Mouse (Mus musculus) left cerebral cortex, postnatal 4 days (tissue): Measurements from ENCODE around the gene Entpd1. TPM values are rescaled to one million over a fixed set of nuclear protein-coding genes. Genes with fewer than 3 reads are reported as not detected.

Experiments
- DNase-seq: peaks from one replicate; pipeline ENCODE4 v3.0.0-alpha.2; 2022
- intact Hi-C: fragments of 180-260 bp; cut with DNase I; formaldehyde crosslinking; loops from one replicate; pipeline ENCODE4 v1.15.1; 2025
- total RNA-seq, 2 experiments: library from RNA; stranded (reverse); gene quantifications; 2 replicates each; pipeline ENCODE4 v1.2.3; 2021

Entpd1 gene
- total RNA-seq, 2 experiments from 2014 or later: 11.3 to 12.3 TPM

GRCm38 (mm10) chr19:40719439-40720105 lies 107.4 kb downstream of the Entpd1 start:
- no peak for DNase-seq
- intact Hi-C loops: loop anchor here (5.0 kb wide), 1 partner anchor 107 kb away; the partner anchor contains the start of genes Entpd1 and Tctn3

- intact Hi-C loops: loop anchor here (5.0 kb wide), 1 partner anchor 108 kb away; the partner anchor contains the start of genes Entpd1 and Tctn3
- DNase-seq: no peak
These were observed 108.2 kb downstream of the Entpd1 start for GRCm38 (mm10) chr19:40720381-40720780.

GRCm38 (mm10) chr19:40722137-40723038 lies 110.2 kb downstream of the Entpd1 start:
- intact Hi-C loops: loop anchor here (5.0 kb wide), 1 partner anchor 110 kb away; the partner anchor contains the start of genes Entpd1 and Tctn3
- peak; percentile 53 for DNase-seq

- intact Hi-C loops: loop anchor here (5.0 kb wide), 1 partner anchor 111 kb away; the partner anchor contains the start of genes Entpd1 and Tctn3
These were observed 111.3 kb downstream of the Entpd1 start for GRCm38 (mm10) chr19:40723516-40723915.

DNA sequence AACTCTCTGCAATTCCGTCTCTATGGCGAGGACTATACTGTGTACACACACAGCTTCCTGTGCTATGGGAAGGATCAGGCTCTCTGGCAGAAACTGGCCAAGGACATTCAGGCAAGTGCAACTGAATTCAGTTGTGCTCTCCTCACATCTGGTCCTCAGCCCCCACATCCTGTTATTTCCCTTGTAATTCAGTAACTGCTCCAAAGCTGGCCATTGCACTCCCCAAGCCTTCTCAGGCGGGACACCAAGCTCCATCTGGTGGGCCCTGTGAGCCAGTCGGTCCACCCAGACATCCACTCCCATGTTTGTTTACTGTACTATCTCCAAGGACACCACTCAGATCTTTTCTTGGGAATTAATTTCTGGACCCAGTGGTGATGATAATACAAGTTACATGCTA lies 114.0 kb downstream of the Entpd1 start:
- intact Hi-C loops: no loop called here
- no peak for DNase-seq

More at GRCm38 (mm10) chr19:40723516-40723915, 111.3 kb downstream of the Entpd1 start:
- no peak for DNase-seq

GRCm38 (mm10) chr19:40726614-40727013 lies 114.4 kb downstream of the Entpd1 start:
- no peak for DNase-seq

GRCm38 (mm10) chr19:40728213-40728612 lies 116.0 kb downstream of the Entpd1 start:
- intact Hi-C loops: no loop called here
- DNase-seq: no peak

More at GRCm38 (mm10) chr19:40726614-40727013, 114.4 kb downstream of the Entpd1 start:
- intact Hi-C loops: no loop called here

GRCm38 (mm10) chr19:40728732-40729420 lies 116.7 kb downstream of the Entpd1 start:
- intact Hi-C loops: no loop called here
- no peak for DNase-seq

GRCm38 (mm10) chr19:40733409-40733808 lies 121.2 kb downstream of the Entpd1 start:
- intact Hi-C loops: no loop called here
- no peak for DNase-seq

- no peak for DNase-seq
- intact Hi-C loops: no loop called here
These were observed 121.7 kb downstream of the Entpd1 start for GRCm38 (mm10) chr19:40733849-40734248.

DNA sequence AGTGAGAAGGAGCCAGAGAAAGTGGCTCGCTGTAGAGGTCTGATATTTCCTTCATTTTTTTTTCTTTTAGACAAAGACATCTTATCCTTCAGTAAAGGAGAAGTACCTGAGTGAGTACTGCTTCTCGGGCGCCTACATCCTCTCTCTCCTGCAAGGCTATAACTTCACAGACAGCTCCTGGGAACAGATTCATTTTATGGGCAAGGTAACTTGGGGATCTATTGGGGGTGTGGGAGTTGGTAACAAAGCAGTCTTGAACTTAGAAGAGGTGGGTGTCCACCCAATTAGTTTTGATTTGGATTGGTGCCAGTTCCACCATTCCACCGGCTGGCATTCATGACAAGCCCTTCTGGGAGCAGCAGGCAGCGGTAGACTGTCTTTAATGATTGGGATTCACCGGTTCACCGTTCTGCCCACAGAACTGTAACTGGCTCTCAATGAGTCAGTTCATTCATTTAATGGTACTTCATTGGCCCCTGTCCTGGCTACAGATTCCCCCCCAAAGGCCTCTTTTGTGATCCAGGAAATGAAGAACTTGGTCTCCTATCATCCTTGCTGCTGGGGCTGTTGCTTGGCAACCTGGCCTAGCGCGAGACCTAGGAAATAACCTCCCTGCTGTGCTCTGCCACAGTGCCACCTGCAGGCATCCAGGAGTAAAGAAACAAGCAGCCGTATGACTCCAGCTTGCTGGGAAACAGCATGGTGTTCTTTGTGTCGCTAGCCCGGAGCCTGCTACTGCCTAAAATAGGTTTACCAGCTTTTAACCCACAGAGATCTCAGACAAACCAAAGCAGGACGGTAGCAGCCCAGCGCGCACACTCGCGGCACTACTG lies 124.7 kb downstream of the Entpd1 start:
- DNase-seq: peak; percentile 87
- intact Hi-C loops: no loop called here

DNA sequence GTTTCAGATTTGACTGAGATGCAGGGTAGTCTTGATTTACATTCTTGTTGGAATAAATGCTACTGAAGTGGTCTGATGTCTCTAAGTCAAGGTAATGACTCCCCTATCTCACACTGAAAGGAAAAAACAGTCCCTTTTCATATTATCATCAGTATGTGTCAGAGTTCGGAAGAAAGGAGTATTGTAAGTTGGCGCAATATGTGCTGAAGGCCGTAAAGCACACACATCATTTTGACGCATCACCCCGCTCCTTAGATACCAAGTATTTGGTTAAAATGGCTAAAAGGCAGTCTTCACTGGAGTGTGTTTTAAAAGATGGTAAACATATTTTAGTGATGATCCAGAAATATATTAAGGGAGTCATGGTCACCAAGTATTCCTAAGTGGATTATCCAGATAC lies 125.4 kb downstream of the Entpd1 start:
- intact Hi-C loops: no loop called here
- no peak for DNase-seq

DNA sequence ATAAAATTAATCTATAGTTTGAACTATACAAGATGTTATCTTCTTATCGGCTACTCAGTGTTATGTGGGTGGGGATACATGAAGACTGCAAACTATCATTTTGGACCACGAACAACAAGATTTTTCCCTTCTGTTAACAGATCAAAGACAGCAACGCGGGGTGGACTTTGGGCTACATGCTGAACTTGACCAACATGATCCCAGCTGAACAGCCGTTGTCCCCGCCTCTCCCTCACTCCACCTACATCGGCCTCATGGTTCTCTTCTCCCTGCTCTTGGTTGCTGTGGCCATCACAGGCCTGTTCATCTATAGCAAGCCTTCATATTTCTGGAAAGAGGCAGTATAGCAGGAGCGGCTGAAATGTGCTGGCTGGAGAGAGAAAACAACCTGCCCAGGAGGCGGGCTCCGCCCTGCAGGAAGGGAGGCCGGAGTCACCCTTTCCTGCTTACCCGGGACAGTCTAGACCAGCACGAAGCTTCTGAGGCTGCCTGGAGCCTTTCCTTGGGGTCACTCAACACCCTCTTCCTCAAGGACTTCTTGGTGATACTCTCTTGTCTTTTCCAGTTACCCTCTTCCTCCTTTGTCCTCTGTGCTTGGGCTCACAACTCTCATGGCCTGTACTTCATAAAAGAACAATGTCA lies 126.6 kb downstream of the Entpd1 start:
- DNase-seq: no peak
- intact Hi-C loops: no loop called here

- intact Hi-C loops: no loop called here
- DNase-seq: peak; percentile 27
These were observed 134.4 kb downstream of the Entpd1 start for GRCm38 (mm10) chr19:40746603-40747002.

DNA sequence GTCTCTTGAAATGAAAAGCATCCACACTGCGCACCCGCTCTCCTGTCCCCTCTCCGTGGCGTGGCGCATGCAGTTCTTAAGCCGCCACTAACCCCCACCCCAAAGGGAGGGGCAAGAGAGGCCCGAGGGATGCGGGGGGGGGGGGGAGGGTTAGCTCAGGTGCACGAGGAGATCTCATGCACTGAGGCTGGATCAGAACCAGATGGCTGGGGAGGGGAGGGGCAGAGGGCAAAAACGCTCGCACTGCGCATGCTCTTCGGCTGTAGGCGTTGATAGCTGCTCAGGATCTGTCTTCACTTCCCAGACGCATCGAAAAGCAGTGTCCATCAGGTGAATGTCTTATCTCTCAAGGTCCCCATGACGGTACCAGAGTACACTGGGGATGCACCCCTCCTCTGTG lies 136.4 kb downstream of the Entpd1 start, which contains the start of gene Cc2d2b:
Cc2d2b (plus strand) TSS at position 195 of the 400 bp plus-strand sequence.
- DNase-seq: peak; percentile 24
- intact Hi-C loops: no loop called here

GRCm38 (mm10) chr19:40754311-40754710 lies 142.1 kb downstream of the Entpd1 start:
- intact Hi-C loops: loop anchor here (10.0 kb wide), 1 partner anchor 260 kb away; no protein-coding TSS in a partner anchor
- peak; percentile 24 for DNase-seq

DNA sequence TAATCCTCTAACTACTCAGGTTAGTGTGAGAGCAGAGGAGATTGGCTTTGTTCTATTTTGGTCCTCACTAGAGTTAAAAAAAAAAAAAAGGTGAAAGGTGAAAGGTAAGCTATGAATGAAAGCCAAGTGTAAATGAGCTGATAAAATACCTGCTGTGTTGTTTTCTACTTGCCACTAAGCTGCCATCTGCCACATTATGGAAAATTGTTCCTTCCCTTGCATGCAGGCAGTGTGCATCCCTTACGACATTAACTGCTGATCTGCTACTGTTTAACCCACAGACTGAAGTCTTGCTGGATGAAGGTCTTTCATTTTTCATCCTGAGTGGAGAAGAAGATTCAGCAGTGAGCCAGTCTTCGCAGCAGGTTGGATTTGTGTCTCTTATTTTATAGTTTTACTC lies 147.9 kb downstream of the Entpd1 start:
- intact Hi-C loops: no loop called here
- DNase-seq: no peak

DNA sequence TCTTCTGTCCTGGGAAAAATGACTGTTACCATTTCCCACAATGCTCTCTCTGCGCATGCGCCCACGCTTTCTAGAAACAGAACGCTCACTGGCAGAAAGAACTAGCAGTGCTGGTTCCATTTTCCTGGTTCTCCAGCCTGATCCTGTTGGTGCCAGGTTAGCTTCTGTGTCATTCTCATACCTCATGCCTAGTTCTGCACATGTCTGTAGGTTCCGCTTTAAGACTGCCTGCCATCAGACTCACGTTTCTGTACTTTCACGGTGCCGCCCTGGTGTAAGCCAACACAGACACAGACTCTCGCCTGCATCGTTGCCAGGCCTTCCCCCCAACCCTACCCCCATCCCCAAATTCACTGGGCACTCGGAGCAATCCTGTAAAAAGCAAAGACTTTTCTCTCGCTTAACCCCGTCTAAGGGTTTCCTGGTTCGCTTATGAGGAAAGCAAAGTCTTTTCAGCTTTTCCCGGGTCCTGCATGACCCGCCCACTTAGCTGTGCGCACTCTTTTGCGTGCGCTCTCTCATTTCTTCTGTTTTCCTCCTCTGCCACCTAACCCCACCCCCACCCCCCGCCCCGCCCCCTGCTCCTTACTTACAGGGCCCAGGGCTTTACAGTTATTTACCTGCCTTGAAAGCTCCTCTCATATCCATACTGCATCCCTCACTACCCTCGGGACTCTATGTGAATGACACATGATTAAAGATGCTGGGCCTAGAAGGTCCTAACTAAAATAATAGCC lies 150.0 kb downstream of the Entpd1 start:
- intact Hi-C loops: no loop called here
- no peak for DNase-seq

DNA sequence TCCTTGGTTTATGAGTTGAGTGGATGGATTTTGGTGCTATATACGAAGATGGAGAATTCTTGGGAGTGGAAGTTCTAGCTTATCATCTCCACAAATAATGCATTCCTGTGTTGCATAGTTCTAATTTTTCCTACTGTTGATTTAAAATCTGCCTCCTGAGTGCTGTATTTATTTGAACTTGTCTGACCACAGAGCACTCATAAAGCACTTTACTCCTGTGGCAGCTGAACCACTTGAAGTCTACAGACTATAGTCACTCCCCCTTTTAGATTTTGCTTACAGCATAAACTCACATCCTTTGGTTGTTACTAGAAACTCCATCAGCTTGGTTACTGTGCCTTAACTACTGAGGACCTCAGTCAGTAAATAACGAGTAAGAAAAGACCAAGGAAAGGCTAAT lies 155.0 kb downstream of the Entpd1 start:
- intact Hi-C loops: no loop called here
- DNase-seq: no peak
